Mouse (Mus musculus) thymus, adult 2 months (tissue): ENCODE results near the gene Gpr176.

ENCODE experiments used
- CTCF ChIP-seq: fragments of 200-500 bp; IDR thresholded peaks from 2 replicates; pipeline ENCODE4 v1.5.1; 2012; ENCODE audit warnings: mild to moderate bottlenecking, control low read depth, low read length, moderate library complexity, borderline replicate concordance; ENCODE audit not compliant: control insufficient read depth, poor library complexity, insufficient read depth; ENCODE audit errors: extremely low read depth
- POLR2A ChIP-seq: fragments of 200-500 bp; IDR thresholded peaks from 2 replicates; pipeline ENCODE4 v1.6.1; 2012; ENCODE audit warnings: mild to moderate bottlenecking, low read length, control low read depth, moderate library complexity; ENCODE audit not compliant: control insufficient read depth, poor library complexity, insufficient read depth; ENCODE audit errors: extremely low read depth

GRCm38 (mm10) chr2:118248966-118249365, 124.3 kb downstream of the Gpr176 start:
- TF ChIP-seq POLR2A (no peak), CTCF (no peak)
